9 mouse cellular contexts compared by ENCODE assay signal in genomic region chr1:134062411-134063085, GRCm38 (mm10). TPM values are rescaled to one million over a fixed set of nuclear protein-coding genes. Genes with fewer than 3 reads are reported as not detected.
DNase-seq lines count a peak whose midpoint lies in the region; ATAC-seq and TF ChIP-seq lines count a peak whose summit lies in the region.
"Had no signal": no experiment of that assay in that cellular context is flagged by ENCODE, and none has a peak within 500 bp of the region (broad histone marks: within the 10 kb centered on the region; RNA-seq: fewer than 3 reads in every experiment).

No protein-coding gene starts in this region.

- H3K9ac ChIP-seq in lung, embryonic 14.5 days = peak overlapping the region; percentile 35
- H3K9ac ChIP-seq in hindbrain, embryonic 12.5 days = peak overlapping the region; percentile 49; the same call in 1 of the 2 replicates

- TF ChIP-seq CTCF in lung, embryonic 14.5 days (IDR thresholded peaks at IDR 0.05; ENCODE audit: low read depth) = no peak

- no peaks in the 10 kb centered on the region for H3K9me3 ChIP-seq in lung, embryonic 14.5 days (ENCODE audit: low read depth, low read length)
- H3K9me3 ChIP-seq in hindbrain, embryonic 12.5 days (replicated peaks) = no peaks in the 10 kb centered on the region

- 4% methylated on average over 11 of the region's 11 CpGs for WGBS in lung, embryonic 14.5 days
- 4% methylated on average over 11 of the region's 11 CpGs for WGBS in hindbrain, embryonic 12.5 days

- no peaks in the 10 kb centered on the region for H3K27me3 ChIP-seq in lung, embryonic 14.5 days (ENCODE audit: insufficient read depth, low read length)
- H3K27me3 ChIP-seq in hindbrain, embryonic 12.5 days = no peaks in the 10 kb centered on the region

- no peak; the same call in 1 of the 2 replicates for ATAC-seq in lung, embryonic 14.5 days (ENCODE audit: insufficient read depth)
- ATAC-seq in hindbrain, embryonic 12.5 days (ENCODE audit: low FRiP score) = peak; percentile 60

- peak overlapping the region; percentile 99 for H3K27ac ChIP-seq in lung, embryonic 14.5 days (ENCODE audit: low read depth)
- H3K27ac ChIP-seq in hindbrain, embryonic 12.5 days = peak overlapping the region; percentile 98

- H3K36me3 ChIP-seq in lung, embryonic 14.5 days (ENCODE audit: insufficient read depth) = no peaks in the 10 kb centered on the region
- no peaks in the 10 kb centered on the region for H3K36me3 ChIP-seq in hindbrain, embryonic 12.5 days

- H3K4me2 ChIP-seq in lung, embryonic 14.5 days = peak overlapping the region; percentile 64
- peak overlapping the region; percentile 35 for H3K4me2 ChIP-seq in hindbrain, embryonic 12.5 days (replicated peaks)

- peak; percentile 42 for DNase-seq in adrenal gland, postnatal 10 days
- no peak for DNase-seq in adrenal gland, postnatal 14 days
- DNase-seq in lung, embryonic 14.5 days = peak; percentile 81
- no peak for DNase-seq in lung, postnatal 14 days
- DNase-seq in mesoderm, embryonic 11.5 days (ENCODE audit: low read depth, low spot score) = peak; percentile 65
- DNase-seq in urinary bladder, adult 18-20 months (ENCODE audit: low spot score in 2 of 2) = no peak
- no peak for DNase-seq in natural killer cell, adult 2 months (ENCODE audit: low spot score in 2 of 2)

- H3K4me3 ChIP-seq in lung, embryonic 14.5 days (ENCODE audit: low read depth, low read length) = 0 out of 2 replicates have a peak overlapping the region, but pooled peaks have one; percentile 9
- H3K4me3 ChIP-seq in hindbrain, embryonic 12.5 days = no peak overlapping the region

- H3K4me1 ChIP-seq in lung, embryonic 14.5 days (ENCODE audit: insufficient read depth) = peaks cover 67% of the 10 kb centered on the region
- H3K4me1 ChIP-seq in hindbrain, embryonic 12.5 days = peaks cover 81% of the 10 kb centered on the region

RNA-seq across cellular contexts. Expression of gene Btg2, which starts 16.4 kb away (rescaled TPM):
- total RNA-seq in adrenal gland, postnatal 10 days (2021) = 10 to 100 TPM; 32.4 to 58.1 TPM
- total RNA-seq in adrenal gland, postnatal 14 days (2021) = 36.7 and 58.2 TPM in 2 replicates
- 77.2 and 81.0 TPM in 2 replicates for polyA plus RNA-seq in lung, embryonic 14.5 days (2014; fragmentation: Nextera tagmentation; extraction: Ambion mirVana)
- polyA plus RNA-seq in hindbrain, embryonic 12.5 days (2016; fragmentation: Nextera tagmentation; extraction: Ambion mirVana) = 90.4 and 105 TPM in 2 replicates

RNA-seq across cellular contexts. Expression of gene Fmod, which starts 25.5 kb away (rescaled TPM):
- 10 to 100 TPM; 17.4 to 22.2 TPM for total RNA-seq in adrenal gland, postnatal 10 days (2021)
- total RNA-seq in adrenal gland, postnatal 14 days (2021) = 13.9 and 15.3 TPM in 2 replicates
- polyA plus RNA-seq in lung, embryonic 14.5 days (2014; fragmentation: Nextera tagmentation; extraction: Ambion mirVana) = 173 and 174 TPM in 2 replicates
- polyA plus RNA-seq in hindbrain, embryonic 12.5 days (2016; fragmentation: Nextera tagmentation; extraction: Ambion mirVana) = 12.7 and 19.8 TPM in 2 replicates
- total RNA-seq: common myeloid progenitor, adult 5-6 weeks had no signal

RNA-seq across cellular contexts. Expression of gene Chit1, which starts 48.5 kb away (rescaled TPM):
- total RNA-seq in adrenal gland, postnatal 10 days (2021) = under 1 TPM in 1 of 2 experiments, not detected in 1; 0.15 TPM
- not detected in 2 replicates for total RNA-seq in adrenal gland, postnatal 14 days (2021)
- not detected in 2 replicates for polyA plus RNA-seq in lung, embryonic 14.5 days (2014; fragmentation: Nextera tagmentation; extraction: Ambion mirVana)
- polyA plus RNA-seq in hindbrain, embryonic 12.5 days (2016; fragmentation: Nextera tagmentation; extraction: Ambion mirVana) = 0.13 TPM in 1 of 2 replicates, not detected in the other

Comparison
In these comparisons a context has a peak if more than half of its experiments do, and no peak if none do; other contexts are left out.
1. DNase-seq: peak in adrenal gland, postnatal 10 days (single experiment), lung, embryonic 14.5 days (single experiment) and mesoderm, embryonic 11.5 days (single experiment); none in adrenal gland, postnatal 14 days (single experiment), lung, postnatal 14 days (single experiment), urinary bladder, adult 18-20 months (0 of 2) and natural killer cell, adult 2 months (0 of 2).